Mouse (Mus musculus): ENCODE measurements at regions not wholly inside any gene's neighbourhood (a gene's known extent, or its start where the extent isn't known, plus 50 kb on each side); places are given as distances from the start of the nearest gene placed in this dataset.
A peak's percentile ranks its signal among the peaks of the same experiment; 100 is the strongest.

DNA sequence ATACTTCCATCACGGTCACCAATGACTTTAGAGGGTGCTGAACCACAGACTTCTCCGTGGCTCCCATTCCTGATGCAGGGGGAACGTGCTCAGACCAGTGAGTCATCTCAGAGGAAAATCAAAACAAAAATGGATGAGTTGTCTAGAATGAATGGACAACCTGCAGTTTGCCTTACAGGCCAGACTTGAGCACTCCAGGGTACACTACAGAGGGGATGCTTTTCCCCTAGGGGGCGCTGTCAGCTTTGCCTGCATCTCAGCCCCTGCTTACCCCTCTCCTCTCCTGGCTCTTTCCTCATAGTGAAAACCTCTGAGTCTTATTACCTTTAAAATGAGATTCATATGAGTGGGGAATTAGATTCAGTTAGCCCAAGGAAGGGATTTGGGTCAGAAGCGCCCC, 75.4 kb upstream of the Wscd1 start:
- no peaks in the 10 kb centered on the region for H3K27me3 ChIP-seq (replicated peaks; ENCODE audit: control insufficient read depth, insufficient read depth, low read length)
- H3K9me3 ChIP-seq (replicated peaks; ENCODE audit: control insufficient read depth, low read length) = no peaks in the 10 kb centered on the region
- no peaks in the 10 kb centered on the region for H3K36me3 ChIP-seq (ENCODE audit: control insufficient read depth, insufficient read depth, low read length)
- no peak overlapping the region for H3K4me2 ChIP-seq (ENCODE audit: low read length)
- ATAC-seq (peak; percentile 63; the same call in 1 of the 2 replicates), DNase-seq (ENCODE audit: low spot score) (peak; percentile 61)
- no peaks in the 10 kb centered on the region for H3K4me1 ChIP-seq (ENCODE audit: control insufficient read depth, insufficient read depth, low read length)
- H3K9ac ChIP-seq (ENCODE audit: low read length) = no peak overlapping the region
- WGBS = 36% methylated on average over 5 of the region's 5 CpGs
- no peak overlapping the region for H3K27ac ChIP-seq (ENCODE audit: low read depth, low read length)
- H3K4me3 ChIP-seq (ENCODE audit: low read depth, low read length) = no peak overlapping the region

GRCm38 (mm10) chr11:71675714-71676313, 73.9 kb upstream of the Wscd1 start:
- no peak overlapping the region for H3K27ac ChIP-seq (ENCODE audit: low read depth, low read length)
- no peaks in the 10 kb centered on the region for H3K4me1 ChIP-seq (ENCODE audit: control insufficient read depth, insufficient read depth, low read length)
- DNase-seq (ENCODE audit: low spot score) (peak; percentile 68), ATAC-seq (peak; percentile 83; the same call in 1 of the 2 replicates)
- H3K36me3 ChIP-seq (ENCODE audit: control insufficient read depth, insufficient read depth, low read length) = no peaks in the 10 kb centered on the region
- no peak overlapping the region for H3K4me3 ChIP-seq (ENCODE audit: low read depth, low read length)
- no peaks in the 10 kb centered on the region for H3K9me3 ChIP-seq (replicated peaks; ENCODE audit: control insufficient read depth, low read length)
- 54% methylated on average over 3 of the region's 3 CpGs for WGBS
- H3K9ac ChIP-seq (ENCODE audit: low read length) = no peak overlapping the region
- H3K4me2 ChIP-seq (ENCODE audit: low read length) = no peak overlapping the region
- no peaks in the 10 kb centered on the region for H3K27me3 ChIP-seq (replicated peaks; ENCODE audit: control insufficient read depth, insufficient read depth, low read length)

DNA sequence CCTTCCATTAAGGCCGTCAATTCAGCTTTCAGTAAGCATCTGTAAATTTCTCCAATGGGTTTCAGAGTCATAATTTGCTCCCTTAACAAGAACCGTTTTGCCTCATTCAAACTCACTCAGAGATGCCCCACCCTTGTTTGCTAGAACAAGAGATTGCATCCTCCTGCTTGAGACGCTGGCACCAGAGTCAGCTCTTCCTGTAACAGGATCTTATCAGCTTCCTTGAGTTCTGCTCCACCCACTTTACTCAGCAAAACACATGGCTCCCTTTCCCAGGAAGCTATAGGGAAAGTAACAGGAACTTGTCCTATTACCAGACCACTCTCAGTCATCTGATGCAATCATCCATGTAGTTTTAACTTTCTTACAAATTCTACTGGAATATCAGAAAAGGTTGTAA, 52.7 kb upstream of the Wscd1 start:
- Histone ChIP-seq H3K27ac (ENCODE audit: low read depth, low read length) (no peak overlapping the region), H3K9me3 (replicated peaks; ENCODE audit: control insufficient read depth, low read length) (no peaks in the 10 kb centered on the region), H3K4me1 (ENCODE audit: control insufficient read depth, insufficient read depth, low read length) (no peaks in the 10 kb centered on the region), H3K9ac (ENCODE audit: low read length) (no peak overlapping the region), H3K4me2 (ENCODE audit: low read length) (no peak overlapping the region), H3K36me3 (ENCODE audit: control insufficient read depth, insufficient read depth, low read length) (no peaks in the 10 kb centered on the region), H3K4me3 (ENCODE audit: low read depth, low read length) (no peak overlapping the region), H3K27me3 (replicated peaks; ENCODE audit: control insufficient read depth, insufficient read depth, low read length) (no peaks in the 10 kb centered on the region)
- no peak for DNase-seq (ENCODE audit: low spot score)
- 74% methylated on average over 3 of the region's 3 CpGs for WGBS
- ATAC-seq = no peak

DNA sequence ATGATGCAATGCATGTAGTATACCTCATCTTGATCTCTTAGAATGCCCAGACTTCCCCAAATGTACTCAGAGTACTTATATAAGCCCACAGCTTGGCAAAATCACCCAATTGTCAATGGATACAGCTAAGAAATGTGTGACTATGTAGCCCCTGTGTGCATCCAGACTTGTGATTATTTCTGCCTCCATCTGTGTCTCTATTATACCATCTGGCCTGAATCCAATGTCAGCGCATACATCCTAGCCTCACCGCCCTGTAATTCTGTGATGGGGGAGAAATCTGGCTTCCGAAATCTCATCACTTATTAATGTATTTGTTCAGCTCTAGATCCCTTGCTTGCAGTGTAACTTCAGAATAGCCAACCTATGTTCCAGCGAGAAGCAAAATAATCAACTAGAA, 50.9 kb upstream of the Wscd1 start:
- no peaks in the 10 kb centered on the region for H3K9me3 ChIP-seq (replicated peaks; ENCODE audit: control insufficient read depth, low read length)
- H3K36me3 ChIP-seq (ENCODE audit: control insufficient read depth, insufficient read depth, low read length) = no peaks in the 10 kb centered on the region
- H3K4me3 ChIP-seq (ENCODE audit: low read depth, low read length) = no peak overlapping the region
- 72% methylated on average over 4 of the region's 4 CpGs for WGBS
- ATAC-seq (peak; percentile 15; the same call in 1 of the 2 replicates), DNase-seq (ENCODE audit: low spot score) (peak; percentile 65)
- H3K27ac ChIP-seq (ENCODE audit: low read depth, low read length) = no peak overlapping the region
- no peaks in the 10 kb centered on the region for H3K4me1 ChIP-seq (ENCODE audit: control insufficient read depth, insufficient read depth, low read length)
- no peak overlapping the region for H3K4me2 ChIP-seq (ENCODE audit: low read length)
- H3K9ac ChIP-seq (ENCODE audit: low read length) = no peak overlapping the region
- no peaks in the 10 kb centered on the region for H3K27me3 ChIP-seq (replicated peaks; ENCODE audit: control insufficient read depth, insufficient read depth, low read length)

Measured in forebrain, embryonic 14.5 days (tissue).